Mouse (Mus musculus) frontal cortex, postnatal 14 days (tissue): ENCODE measurements around the gene Fgf14.
"Not testable (repeated sequence)": the region's sequence is repeated elsewhere in the genome, so short reads cannot be mapped to it uniquely, and the experiment has no call there.

ENCODE experiments used
- DNase-seq, 2 experiments: peaks; one replicate each; pipeline ENCODE4 v3.0.0; 2022; ENCODE audit warnings: low spot score in 2 of 2

Gene Fgf14

GRCm38 (mm10) chr14:124195331-124195730 is 481.6 kb downstream of the Fgf14 start:
- no peak for DNase-seq

- DNase-seq = peak in 1 of 2 experiments; percentile 13
Observed at GRCm38 (mm10) chr14:124192815-124193142, 484.1 kb downstream of the Fgf14 start.

DNA sequence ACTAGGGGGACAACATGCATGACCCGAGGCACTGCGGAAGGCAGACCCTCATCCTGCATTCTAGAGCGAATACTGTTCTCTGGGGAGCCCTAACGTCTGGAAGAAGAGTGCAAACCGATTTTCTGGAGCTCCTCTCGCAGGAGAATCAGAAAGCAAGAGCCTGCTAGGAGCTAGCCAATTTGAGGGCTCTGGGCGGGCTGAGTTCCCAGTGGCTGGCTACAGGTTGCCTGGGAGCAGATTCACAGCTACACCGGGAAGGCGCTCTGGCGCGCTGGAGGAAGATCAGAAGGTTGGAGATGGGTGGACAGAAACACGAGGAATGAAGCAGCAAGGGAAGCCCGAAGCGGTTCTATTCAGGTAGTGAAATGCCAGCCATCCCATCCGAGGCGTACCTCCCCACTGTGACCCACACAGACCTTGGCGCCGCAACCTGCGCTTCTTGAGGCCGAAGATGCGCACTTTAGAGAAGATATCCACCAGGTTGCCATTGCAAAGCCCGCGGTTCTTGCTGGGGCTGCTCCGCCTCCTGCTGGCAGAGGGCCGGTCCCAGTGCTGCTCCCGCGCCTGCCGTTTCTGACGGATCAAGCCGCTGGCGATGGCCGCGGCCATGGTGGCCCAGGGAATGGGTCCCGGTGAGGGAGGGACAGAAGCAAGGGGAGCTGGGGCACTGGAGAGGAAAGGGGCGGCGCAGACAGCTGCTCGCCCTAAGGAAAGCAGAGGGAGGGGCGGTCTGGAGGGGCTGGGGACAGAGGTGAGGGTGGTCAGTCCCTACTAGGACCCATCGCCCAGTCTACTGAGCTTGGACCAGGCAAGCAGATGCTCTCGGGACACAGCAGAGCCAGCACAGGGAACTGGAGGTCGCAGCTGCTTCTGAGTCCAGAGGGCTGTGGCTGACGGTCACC is 484.8 kb downstream of the Fgf14 start:
- peak; percentile 28 to 60 for DNase-seq

- no peak for DNase-seq
Observed at GRCm38 (mm10) chr14:124180265-124180664, 496.7 kb downstream of the Fgf14 start.

- no peak for DNase-seq
Observed at GRCm38 (mm10) chr14:124174111-124174510, 502.8 kb downstream of the Fgf14 start.

GRCm38 (mm10) chr14:124163618-124164185 is 513.2 kb downstream of the Fgf14 start:
- no peak for DNase-seq

GRCm38 (mm10) chr14:124147378-124147777 is 529.5 kb downstream of the Fgf14 start:
- no peak for DNase-seq

GRCm38 (mm10) chr14:124107205-124107873 is 569.6 kb downstream of the Fgf14 start:
- DNase-seq = no peak

DNA sequence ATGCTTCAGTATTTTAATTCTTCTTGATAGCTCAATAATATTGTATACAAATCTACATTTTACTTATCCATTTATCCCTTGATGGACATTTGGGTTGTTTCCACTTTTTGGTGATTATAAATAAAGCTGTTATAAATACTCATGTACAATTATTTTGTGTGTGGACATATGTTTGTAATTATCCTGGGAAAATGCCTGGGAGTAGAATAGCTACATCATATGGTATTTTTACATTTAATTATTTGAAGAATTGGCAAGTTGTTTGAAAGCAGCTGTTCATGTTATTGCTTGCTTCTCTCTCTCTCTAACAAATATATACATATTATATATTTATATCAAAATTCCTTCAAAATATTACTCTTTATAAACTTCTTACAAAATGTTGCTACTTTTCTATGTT is 593.8 kb downstream of the Fgf14 start:
- DNase-seq = no peak

DNA sequence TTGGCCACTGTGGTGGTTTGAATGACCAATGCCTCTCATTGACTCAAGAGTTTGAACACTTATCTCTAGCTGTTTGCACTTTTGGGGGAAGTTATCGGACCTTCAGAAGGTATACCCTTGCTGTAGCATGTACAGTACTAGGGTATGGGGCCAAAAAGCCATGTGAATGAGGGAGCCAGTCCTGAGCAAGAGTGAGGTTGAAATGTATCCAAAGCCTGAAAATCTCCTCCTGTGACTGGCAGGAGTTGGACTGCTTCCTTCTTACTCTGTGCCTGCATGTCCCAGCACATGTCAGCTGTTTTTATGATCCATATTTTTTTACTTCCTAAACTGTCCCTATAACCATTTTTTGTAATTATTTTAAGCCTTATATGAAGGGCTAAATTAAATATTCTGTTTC is 632.9 kb downstream of the Fgf14 start:
- no peak for DNase-seq

DNA sequence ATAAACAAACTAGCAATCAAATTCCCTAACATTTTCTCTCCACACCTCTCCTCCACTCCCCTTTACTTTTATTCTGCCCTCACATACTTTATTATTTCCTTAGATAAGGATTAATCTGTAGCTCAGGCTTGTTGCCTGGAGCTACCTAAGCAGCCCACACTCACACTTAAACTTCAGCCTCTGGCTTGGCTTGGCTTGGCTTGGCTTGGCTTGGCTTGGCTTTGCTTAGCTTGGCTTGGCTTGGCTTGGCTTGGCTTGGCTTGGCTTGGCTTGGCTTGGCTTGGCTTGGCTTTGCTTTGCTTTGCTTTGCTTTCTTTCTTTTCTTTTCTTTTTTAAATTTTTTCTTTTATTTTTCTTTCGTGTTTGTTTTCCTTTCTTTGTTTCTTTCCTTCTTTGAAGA is 636.3 kb downstream of the Fgf14 start:
- DNase-seq = no peak

- no peak for DNase-seq
Observed at GRCm38 (mm10) chr14:124037434-124037833, 639.5 kb downstream of the Fgf14 start.

DNA sequence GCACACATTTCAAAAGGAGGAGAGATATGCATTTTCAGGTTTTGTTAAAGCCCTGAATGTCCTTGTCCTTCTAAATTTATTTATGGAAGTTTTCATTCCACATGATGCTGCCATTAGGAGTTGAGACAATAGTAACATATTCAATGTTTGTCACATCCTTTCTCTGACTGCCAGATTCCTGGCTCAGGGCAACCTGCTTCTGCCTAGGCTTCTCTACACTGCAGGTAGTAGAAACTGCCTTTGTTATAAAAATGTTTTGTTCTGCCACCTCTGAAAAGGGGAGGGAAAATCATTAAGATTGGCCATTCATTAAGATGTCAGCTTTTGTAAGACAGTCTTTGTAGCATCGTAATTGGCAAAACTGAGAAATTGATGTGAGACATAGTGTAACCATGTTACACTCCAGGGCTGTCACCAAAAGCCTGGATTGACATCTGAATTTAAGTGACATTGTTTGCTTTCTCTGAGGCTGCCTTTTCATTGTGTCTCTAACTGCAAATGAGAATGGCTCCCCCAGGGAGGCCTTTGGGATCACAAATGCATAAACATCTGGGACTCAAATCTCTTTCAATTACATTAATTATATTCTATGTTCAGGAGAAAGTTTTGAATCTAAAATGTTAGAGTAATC is 640.2 kb downstream of the Fgf14 start:
- DNase-seq = no peak

DNA sequence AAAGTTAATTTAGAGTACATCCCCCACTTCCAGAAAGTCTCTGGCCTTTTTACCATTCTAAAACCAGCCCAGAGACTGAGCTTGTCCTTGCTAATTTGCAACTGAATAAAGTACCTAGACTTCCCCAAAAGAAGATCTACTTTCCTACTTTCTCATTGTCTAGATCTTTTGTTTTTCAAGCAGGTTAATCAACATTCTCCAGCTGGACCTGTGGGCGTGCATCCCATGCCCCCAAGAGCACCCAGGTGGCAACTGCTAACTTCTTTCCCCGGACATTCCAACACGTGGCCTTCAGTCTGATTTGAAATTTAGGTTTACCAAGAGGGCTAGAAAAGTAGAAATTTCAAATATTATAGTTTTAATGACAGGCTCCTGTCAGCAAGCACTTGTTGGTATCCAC is 643.6 kb downstream of the Fgf14 start:
- DNase-seq = not testable (repeated sequence)

DNA sequence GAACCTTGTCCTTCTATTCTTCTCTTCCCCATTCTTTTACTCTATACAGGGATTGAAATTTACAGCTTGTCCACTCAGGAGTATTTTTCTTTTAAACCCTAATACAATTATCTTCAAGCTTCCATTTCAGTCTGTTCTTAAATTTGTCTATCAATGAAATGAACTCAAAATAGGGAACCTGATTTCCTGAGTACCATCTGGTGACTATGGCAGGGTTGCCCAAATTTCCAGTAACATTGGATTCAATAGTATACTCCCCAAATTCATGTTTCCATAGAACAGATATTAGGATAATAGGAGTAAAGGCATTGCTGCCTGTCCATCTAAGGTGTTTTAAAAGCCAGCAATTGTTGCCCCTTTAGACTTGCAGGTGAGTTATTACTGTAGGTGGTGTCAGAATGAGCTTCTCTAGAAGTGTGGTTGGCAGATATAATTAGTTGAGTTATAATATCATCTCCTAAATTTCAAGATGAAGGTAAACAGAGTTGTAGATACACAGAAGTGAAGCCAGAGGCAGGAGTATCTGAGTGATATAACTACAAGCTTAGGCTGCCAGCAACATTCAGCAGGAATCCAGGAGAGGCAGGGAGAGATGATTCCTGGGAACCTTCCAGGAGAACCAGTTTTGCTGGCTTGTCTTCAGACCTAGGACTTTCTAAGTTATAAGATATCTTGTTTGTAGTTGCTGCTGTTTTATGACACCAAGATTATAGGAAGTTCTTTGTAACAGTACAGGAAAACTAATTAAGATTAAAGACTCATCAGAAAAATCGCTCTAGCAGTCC is 648.8 kb downstream of the Fgf14 start:
- DNase-seq = no peak

DNA sequence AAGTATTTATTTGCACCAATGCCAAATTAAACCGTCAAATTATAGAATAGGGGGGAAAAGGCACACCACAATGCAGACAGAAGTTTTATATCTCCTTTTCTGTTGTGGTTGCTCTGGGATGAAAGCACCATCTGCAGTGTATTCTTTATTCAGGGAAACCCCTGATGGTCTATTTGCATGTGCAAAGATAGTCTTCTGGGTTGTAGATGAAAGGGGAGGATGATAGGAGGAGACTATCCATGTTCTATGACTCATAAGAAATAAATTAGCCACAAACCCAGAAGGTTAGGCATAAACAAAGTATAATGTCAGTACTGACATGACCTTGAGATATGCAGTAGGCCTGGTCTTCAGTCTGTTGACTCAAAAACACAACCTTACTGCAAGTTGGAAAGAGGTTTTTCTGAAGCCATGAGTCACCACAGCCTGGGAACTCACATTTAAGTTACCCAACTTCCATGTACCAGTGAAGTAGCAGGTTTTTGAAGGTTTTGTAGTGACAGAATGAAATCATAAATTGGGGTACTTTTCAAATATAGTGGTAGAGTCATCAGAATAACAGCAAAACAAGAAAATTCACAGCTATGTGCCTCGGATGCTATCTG is 686.2 kb downstream of the Fgf14 start:
- no peak for DNase-seq

GRCm38 (mm10) chr14:123967996-123968395 is 708.9 kb downstream of the Fgf14 start:
- no peak for DNase-seq

DNA sequence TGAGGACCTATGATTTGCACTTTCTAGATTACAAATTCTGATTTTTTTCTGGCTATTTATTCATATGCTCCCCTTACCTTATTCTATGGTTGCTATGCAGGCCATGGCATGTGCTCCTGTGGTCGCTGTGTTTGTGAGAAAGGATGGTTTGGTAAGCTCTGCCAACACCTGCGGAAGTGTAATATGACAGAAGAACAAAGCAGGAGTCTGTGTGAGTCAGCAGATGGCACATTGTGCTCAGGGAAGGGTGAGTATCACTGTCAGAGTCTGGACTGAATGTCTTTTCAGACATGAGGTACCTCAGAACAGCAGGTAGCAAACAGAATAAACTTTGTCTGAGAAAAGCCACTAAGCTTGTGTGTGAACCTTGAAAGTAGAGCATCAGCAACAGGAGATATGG is 710.4 kb downstream of the Fgf14 start:
- DNase-seq = no peak
